Mouse (Mus musculus): ENCODE measurements around the gene Kcnd1. TPM values are rescaled to one million over a fixed set of nuclear protein-coding genes. Genes with fewer than 3 reads are reported as not detected.

Kcnd1 gene
- polyA plus RNA-seq (2014; fragmentation: Illumina TruSeq; extraction: RNeasy Lipid Tissue Mini Kit (QIAGEN cat#74804); ENCODE audit: low read depth, low replicate concordance), result 1.2 TPM

DNA sequence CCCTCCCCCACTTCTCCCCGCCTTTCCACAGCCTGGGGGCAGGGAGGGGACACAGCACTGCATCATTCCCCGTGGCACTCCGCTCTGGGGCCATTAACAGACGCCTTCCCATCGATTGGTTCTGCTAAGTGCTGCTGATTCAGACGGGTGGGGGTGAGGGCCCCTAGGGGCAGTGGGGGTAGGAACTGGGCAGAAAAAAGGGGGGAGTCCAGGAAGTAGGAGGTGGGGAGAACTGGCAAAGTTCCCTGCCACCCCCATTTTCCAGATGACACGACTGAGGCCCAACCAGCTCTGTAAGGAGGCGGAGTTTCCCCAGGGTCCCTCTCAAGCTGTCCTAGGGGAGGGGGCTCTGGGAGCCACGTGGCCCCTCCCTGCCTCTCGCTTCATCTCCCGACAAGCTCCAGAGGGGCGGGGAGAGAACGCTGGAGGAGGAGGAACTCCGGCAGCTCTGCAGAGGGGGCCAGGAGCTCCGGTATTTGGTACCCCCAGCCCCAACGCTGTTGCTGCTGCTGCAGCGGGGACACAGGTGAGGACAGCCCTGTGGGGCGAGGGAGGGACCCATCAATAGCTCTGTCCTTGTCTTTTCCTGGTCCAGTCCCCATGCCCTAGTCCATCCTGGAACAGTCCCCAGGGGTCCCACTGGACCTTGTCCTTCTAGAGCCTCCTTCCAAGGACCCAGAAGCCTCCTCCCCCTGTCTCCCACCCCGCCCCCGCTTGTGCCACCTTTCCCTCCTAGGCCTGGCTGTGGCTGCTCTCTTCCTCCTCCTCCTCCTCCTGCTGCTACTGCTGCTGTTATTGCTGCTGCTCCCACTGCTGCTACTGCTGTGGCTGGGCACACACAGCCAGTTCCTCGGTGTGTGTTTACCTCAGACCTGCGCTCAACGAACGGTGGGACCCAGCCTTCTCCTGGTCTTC lies at the start of gene Kcnd1:
TSS of gene Kcnd1 (plus strand) at position 425 of the 915 bp plus-strand sequence.

DNA sequence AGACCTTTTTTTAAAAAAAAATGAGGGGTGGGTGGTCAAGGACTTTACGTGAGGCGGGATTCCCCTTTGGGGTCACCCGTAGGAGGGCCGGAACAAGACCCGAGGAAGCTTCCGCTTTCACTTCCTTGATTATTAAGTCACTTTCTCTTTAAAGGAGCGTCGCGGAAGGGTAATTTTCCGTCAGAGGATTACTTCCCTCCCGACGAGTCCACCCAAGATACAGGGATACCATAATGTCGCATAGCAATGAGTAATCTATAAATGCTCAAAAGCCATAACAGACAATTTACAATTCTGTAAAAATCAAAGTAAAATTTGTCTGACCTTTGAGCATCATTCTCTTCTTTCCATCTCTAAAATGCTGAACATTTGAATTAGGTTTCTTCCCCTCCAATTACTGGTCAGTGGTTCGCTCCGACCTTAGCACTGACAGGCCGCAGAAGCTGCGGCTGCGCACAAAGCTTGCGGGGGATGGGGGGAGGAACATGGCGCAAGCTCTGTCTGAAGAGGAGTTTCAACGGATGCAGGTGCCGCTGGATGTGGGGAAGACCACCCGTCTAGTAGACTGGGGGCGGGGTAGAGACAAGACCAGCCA lies 32.5 kb upstream of the Kcnd1 start, which contains the start of gene Gripap1:
TSS of gene Gripap1 (plus strand) at position 224 of the 595 bp plus-strand sequence.

DNA sequence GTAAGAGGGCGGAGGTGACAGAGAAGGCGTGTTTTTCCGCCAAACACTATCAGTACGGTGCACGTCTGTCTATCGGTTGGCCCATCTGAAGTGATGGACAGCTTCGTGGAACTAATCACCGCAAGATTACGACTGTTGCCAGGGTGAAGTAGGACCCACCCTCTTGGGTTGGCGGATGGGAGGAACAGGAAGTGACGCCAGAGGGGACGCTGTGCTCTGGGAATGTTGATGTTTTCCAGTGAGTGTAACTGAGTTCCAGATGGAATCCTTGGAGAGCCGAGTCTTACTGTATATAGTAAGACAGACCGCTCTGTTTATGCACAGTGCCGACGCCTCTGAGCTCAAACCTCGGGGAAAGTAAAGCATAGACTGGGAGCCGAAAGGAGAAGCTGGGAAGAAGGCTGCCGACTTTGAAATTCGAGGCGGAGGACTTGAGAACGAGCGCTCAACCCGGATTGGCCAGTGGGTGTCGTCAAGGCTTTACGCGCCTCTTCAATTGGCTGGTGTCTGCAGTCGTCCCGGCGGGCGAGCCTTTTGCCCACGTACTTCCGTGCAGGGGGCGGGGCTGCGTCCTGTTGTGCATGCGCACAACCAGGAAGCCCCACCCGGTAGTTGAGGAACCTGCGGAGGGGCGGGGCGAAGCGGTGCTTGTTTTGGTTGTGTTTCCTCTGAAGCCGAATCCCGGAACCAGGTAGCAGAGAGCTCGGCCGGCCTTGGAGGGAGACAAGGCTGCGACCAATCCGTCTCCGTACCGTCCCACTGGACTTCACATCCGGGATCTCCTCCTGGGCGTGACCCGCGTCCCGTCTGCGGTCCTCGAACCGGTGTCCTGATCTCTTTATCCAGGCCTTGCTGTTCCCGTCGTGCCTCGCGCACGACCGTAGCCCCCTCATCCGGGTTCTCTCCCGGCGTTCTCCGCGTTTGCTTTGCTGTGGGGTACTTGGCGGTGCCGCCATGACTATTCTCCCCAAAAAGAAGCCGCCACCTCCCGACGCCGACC lies 19.4 kb downstream of the Kcnd1 start, which contains the start of gene Otud5:
TSS of gene Otud5 (plus strand) at position 202 of the 1,000 bp plus-strand sequence.

DNA sequence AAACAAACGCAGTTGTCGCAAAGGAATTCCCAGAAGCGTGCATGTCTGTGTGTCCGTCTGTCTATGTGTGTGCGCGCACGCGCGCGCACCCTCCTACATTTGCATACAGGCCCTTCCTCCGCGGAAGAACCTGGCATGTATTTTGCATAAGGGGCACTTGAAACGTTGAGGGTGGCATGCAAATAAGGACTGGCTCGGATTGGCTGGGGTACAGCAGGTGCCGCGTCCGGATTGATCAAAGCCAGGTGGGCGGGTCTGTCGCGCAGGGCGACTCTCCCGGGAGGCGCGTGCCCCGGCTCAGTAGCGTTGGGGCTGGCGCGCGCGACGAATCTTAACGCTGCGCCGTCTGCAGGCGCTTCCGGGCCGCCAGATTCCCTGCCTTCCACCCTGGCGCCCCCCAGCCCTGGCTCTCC lies 55.9 kb downstream of the Kcnd1 start, which contains the start of gene Pim2:
TSS of gene Pim2 (plus strand) at position 256 of the 413 bp plus-strand sequence.

DNA sequence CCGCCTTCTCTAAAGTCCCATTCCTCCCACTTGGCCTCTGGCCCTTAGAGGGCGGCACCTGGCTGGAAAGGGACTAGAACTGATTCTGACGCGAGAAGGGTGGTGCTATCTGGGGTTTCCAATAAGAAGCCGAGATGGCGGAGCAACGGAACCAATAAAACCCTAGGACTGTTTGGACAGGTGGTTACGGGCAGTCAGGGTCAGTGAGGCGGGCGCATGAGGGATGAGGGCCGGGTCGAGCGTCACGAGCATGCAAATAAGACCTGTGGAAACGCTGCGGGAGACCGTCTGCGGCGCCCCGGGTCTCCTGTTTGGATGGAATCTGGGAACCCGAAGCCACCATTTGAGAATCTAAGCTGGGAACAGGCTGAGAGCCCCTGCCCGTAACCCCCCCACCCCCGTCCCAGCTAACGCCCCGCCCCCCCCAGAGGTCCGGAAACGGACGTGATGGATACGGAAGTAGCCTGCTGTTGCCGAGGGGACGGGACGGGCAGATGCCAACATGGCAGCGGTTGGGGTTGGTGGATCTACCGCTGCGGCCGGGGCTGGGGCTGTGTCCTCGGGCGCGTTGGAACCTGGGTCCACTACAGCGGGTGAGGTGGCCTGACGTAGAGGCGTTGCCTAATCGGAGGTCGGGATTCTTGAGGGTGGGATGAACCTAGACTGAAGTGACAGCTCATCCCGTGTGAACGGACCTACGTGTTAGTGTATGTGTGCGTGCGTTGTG lies 61.9 kb downstream of the Kcnd1 start, which contains the start of gene Slc35a2:
TSS of gene Slc35a2 (plus strand) at position 188 of the 727 bp plus-strand sequence.

Other genes starting within 250 kb of the Kcnd1 start
- gene Foxp3, start 248.6 kb upstream of the Kcnd1 start, polyA plus RNA-seq (2014; fragmentation: Illumina TruSeq; extraction: RNeasy Lipid Tissue Mini Kit (QIAGEN cat#74804); ENCODE audit: low read depth, low replicate concordance), result 0.32 TPM
- gene Ppp1r3f, start 248.0 kb upstream of the Kcnd1 start, polyA plus RNA-seq (2014; fragmentation: Illumina TruSeq; extraction: RNeasy Lipid Tissue Mini Kit (QIAGEN cat#74804); ENCODE audit: low read depth, low replicate concordance), result not detected
- 1.5 TPM for gene Ccdc22, start 216.8 kb upstream of the Kcnd1 start, polyA plus RNA-seq (2014; fragmentation: Illumina TruSeq; extraction: RNeasy Lipid Tissue Mini Kit (QIAGEN cat#74804); ENCODE audit: low read depth, low replicate concordance)
- gene Cacna1f, start 215.2 kb upstream of the Kcnd1 start, polyA plus RNA-seq (2014; fragmentation: Illumina TruSeq; extraction: RNeasy Lipid Tissue Mini Kit (QIAGEN cat#74804); ENCODE audit: low read depth, low replicate concordance), result not detected
- gene Syp, start 183.8 kb upstream of the Kcnd1 start, polyA plus RNA-seq (2014; fragmentation: Illumina TruSeq; extraction: RNeasy Lipid Tissue Mini Kit (QIAGEN cat#74804); ENCODE audit: low read depth, low replicate concordance), result 2.8 TPM
- 19.0 TPM for gene Prickle3, start 165.0 kb upstream of the Kcnd1 start, polyA plus RNA-seq (2014; fragmentation: Illumina TruSeq; extraction: RNeasy Lipid Tissue Mini Kit (QIAGEN cat#74804); ENCODE audit: low read depth, low replicate concordance)
- 187 TPM for gene Plp2, start 150.9 kb upstream of the Kcnd1 start, polyA plus RNA-seq (2014; fragmentation: Illumina TruSeq; extraction: RNeasy Lipid Tissue Mini Kit (QIAGEN cat#74804); ENCODE audit: low read depth, low replicate concordance)
- 0.60 TPM for gene Magix, start 141.0 kb upstream of the Kcnd1 start, polyA plus RNA-seq (2014; fragmentation: Illumina TruSeq; extraction: RNeasy Lipid Tissue Mini Kit (QIAGEN cat#74804); ENCODE audit: low read depth, low replicate concordance)
- gene Gpkow, start 125.2 kb upstream of the Kcnd1 start, polyA plus RNA-seq (2014; fragmentation: Illumina TruSeq; extraction: RNeasy Lipid Tissue Mini Kit (QIAGEN cat#74804); ENCODE audit: low read depth, low replicate concordance), result 42.6 TPM
- 7.7 TPM for gene Wdr45, start 108.0 kb upstream of the Kcnd1 start, polyA plus RNA-seq (2014; fragmentation: Illumina TruSeq; extraction: RNeasy Lipid Tissue Mini Kit (QIAGEN cat#74804); ENCODE audit: low read depth, low replicate concordance)
- not detected for gene Gm45208, start 100.0 kb upstream of the Kcnd1 start, polyA plus RNA-seq (2014; fragmentation: Illumina TruSeq; extraction: RNeasy Lipid Tissue Mini Kit (QIAGEN cat#74804); ENCODE audit: low read depth, low replicate concordance)
- gene Praf2, start 93.8 kb upstream of the Kcnd1 start, polyA plus RNA-seq (2014; fragmentation: Illumina TruSeq; extraction: RNeasy Lipid Tissue Mini Kit (QIAGEN cat#74804); ENCODE audit: low read depth, low replicate concordance), result 7.8 TPM
- gene Ccdc120, start 71.4 kb upstream of the Kcnd1 start, polyA plus RNA-seq (2014; fragmentation: Illumina TruSeq; extraction: RNeasy Lipid Tissue Mini Kit (QIAGEN cat#74804); ENCODE audit: low read depth, low replicate concordance), result 4.5 TPM
- 6.2 TPM for gene Tfe3, start 59.7 kb upstream of the Kcnd1 start, polyA plus RNA-seq (2014; fragmentation: Illumina TruSeq; extraction: RNeasy Lipid Tissue Mini Kit (QIAGEN cat#74804); ENCODE audit: low read depth, low replicate concordance)
- 41.0 TPM for gene Gripap1, start 32.5 kb upstream of the Kcnd1 start, polyA plus RNA-seq (2014; fragmentation: Illumina TruSeq; extraction: RNeasy Lipid Tissue Mini Kit (QIAGEN cat#74804); ENCODE audit: low read depth, low replicate concordance)
- 50.9 TPM for gene Otud5, start 19.1 kb downstream of the Kcnd1 start, polyA plus RNA-seq (2014; fragmentation: Illumina TruSeq; extraction: RNeasy Lipid Tissue Mini Kit (QIAGEN cat#74804); ENCODE audit: low read depth, low replicate concordance)
- 5.5 TPM for gene Pim2, start 56.0 kb downstream of the Kcnd1 start, polyA plus RNA-seq (2014; fragmentation: Illumina TruSeq; extraction: RNeasy Lipid Tissue Mini Kit (QIAGEN cat#74804); ENCODE audit: low read depth, low replicate concordance)
- gene Slc35a2, start 61.7 kb downstream of the Kcnd1 start, polyA plus RNA-seq (2014; fragmentation: Illumina TruSeq; extraction: RNeasy Lipid Tissue Mini Kit (QIAGEN cat#74804); ENCODE audit: low read depth, low replicate concordance), result 40.1 TPM
- 10.1 TPM for gene Pqbp1, start 77.0 kb downstream of the Kcnd1 start, polyA plus RNA-seq (2014; fragmentation: Illumina TruSeq; extraction: RNeasy Lipid Tissue Mini Kit (QIAGEN cat#74804); ENCODE audit: low read depth, low replicate concordance)
- gene Timm17b, start 77.1 kb downstream of the Kcnd1 start, polyA plus RNA-seq (2014; fragmentation: Illumina TruSeq; extraction: RNeasy Lipid Tissue Mini Kit (QIAGEN cat#74804); ENCODE audit: low read depth, low replicate concordance), result 3.6 TPM
- not detected for gene Gm10491, start 85.5 kb downstream of the Kcnd1 start, polyA plus RNA-seq (2014; fragmentation: Illumina TruSeq; extraction: RNeasy Lipid Tissue Mini Kit (QIAGEN cat#74804); ENCODE audit: low read depth, low replicate concordance)
- gene Gm10490, start 87.3 kb downstream of the Kcnd1 start, polyA plus RNA-seq (2014; fragmentation: Illumina TruSeq; extraction: RNeasy Lipid Tissue Mini Kit (QIAGEN cat#74804); ENCODE audit: low read depth, low replicate concordance), result not detected
- gene Pcsk1n, start 97.5 kb downstream of the Kcnd1 start, polyA plus RNA-seq (2014; fragmentation: Illumina TruSeq; extraction: RNeasy Lipid Tissue Mini Kit (QIAGEN cat#74804); ENCODE audit: low read depth, low replicate concordance), result not detected
- gene Eras, start 106.3 kb downstream of the Kcnd1 start, polyA plus RNA-seq (2014; fragmentation: Illumina TruSeq; extraction: RNeasy Lipid Tissue Mini Kit (QIAGEN cat#74804); ENCODE audit: low read depth, low replicate concordance), result not detected
- gene Hdac6, start 125.6 kb downstream of the Kcnd1 start, polyA plus RNA-seq (2014; fragmentation: Illumina TruSeq; extraction: RNeasy Lipid Tissue Mini Kit (QIAGEN cat#74804); ENCODE audit: low read depth, low replicate concordance), result 1.8 TPM
- gene Gata1, start 155.8 kb downstream of the Kcnd1 start, polyA plus RNA-seq (2014; fragmentation: Illumina TruSeq; extraction: RNeasy Lipid Tissue Mini Kit (QIAGEN cat#74804); ENCODE audit: low read depth, low replicate concordance), result not detected
- gene Glod5, start 196.2 kb downstream of the Kcnd1 start, polyA plus RNA-seq (2014; fragmentation: Illumina TruSeq; extraction: RNeasy Lipid Tissue Mini Kit (QIAGEN cat#74804); ENCODE audit: low read depth, low replicate concordance), result 176 TPM